Mouse (Mus musculus) liver, postnatal 0 days (tissue): ENCODE measurements around the gene Slc16a10.

Source experiments
- CTCF ChIP-seq: sonication (generic); IDR thresholded peaks from 2 replicates; pipeline ENCODE4 v1.5.1; 2016; ENCODE audit warnings: antibody characterized with exemption, low read depth
- EP300 ChIP-seq: IDR thresholded peaks from 2 replicates; pipeline ENCODE4 v1.6.1; 2016; ENCODE audit warnings: antibody characterized with exemption, low read depth, mild to moderate bottlenecking

DNA sequence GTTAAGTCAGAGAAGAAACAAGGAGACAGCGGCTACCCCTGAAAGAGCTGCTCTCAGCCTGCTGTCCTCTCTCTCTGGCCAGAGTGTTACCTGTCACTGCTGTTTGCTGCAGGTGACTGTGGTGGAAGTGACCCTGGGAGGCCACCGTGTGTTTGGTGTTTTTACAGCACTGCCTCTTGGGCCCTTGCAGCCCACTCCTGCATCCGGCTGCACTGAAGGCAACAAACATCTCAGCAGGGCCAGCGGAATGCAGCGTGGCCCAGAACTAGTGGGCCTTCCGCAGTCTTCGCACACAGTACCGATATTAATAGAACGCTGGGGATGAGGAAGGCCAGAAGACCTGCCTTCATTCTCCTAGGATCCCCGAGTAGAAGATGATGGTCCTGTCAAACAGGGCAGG lies 27.5 kb upstream of the Slc16a10 start:
- TF ChIP-seq CTCF (no peak), EP300 (no peak)
